Mouse (Mus musculus): Measurements from ENCODE around the gene Cyp2s1. TPM values are rescaled to one million over a fixed set of nuclear protein-coding genes. Genes with fewer than 3 reads are reported as not detected.

Cyp2s1 gene
- polyA plus RNA-seq (2012; rRNA removed) = 7.6 and 10.1 TPM in 2 replicates

GRCm38 (mm10) chr7:25816241-25816919 lies at the start of gene Cyp2s1:
Gene Cyp2s1, minus strand, starts transcription at chr7:25816913.
- no peak for DNase-seq
- WGBS = 3% methylated on average over 40 of the region's 40 CpGs
- Histone ChIP-seq H3K27me3 (ENCODE audit: control insufficient read depth, insufficient read depth, low read length) (peaks cover 2% of the 10 kb centered on the region; the same call in 1 of the 2 replicates), H3K27ac (ENCODE audit: insufficient read depth, low read length) (no peak within 1 kb of the TSS), H3K4me1 (ENCODE audit: control insufficient read depth, insufficient read depth, low read length) (no peaks in the 10 kb centered on the region; the same call in 1 of the 2 replicates), H3K4me3 (replicated peaks; ENCODE audit: insufficient read depth, low read depth, low read length) (peak within 1 kb of the TSS; percentile 25)
- TF ChIP-seq CTCF (IDR thresholded peaks at IDR 0.05; ENCODE audit: borderline replicate concordance, insufficient read depth, low read depth, low read length) = no peak
- no peak for TF ChIP-seq POLR2A (IDR thresholded peaks at IDR 0.05; ENCODE audit: borderline replicate concordance, insufficient read depth, low read length)

GRCm38 (mm10) chr7:25864861-25865260 lies 48.1 kb upstream of the Cyp2s1 start:
- WGBS = 23% methylated on average over 5 of the region's 5 CpGs
- H3K4me1 ChIP-seq (ENCODE audit: control insufficient read depth, insufficient read depth, low read length) = no peaks in the 10 kb centered on the region
- TF ChIP-seq POLR2A (IDR thresholded peaks at IDR 0.05; ENCODE audit: borderline replicate concordance, insufficient read depth, low read length) (no peak), CTCF (IDR thresholded peaks at IDR 0.05; ENCODE audit: borderline replicate concordance, insufficient read depth, low read depth, low read length) (no peak)

DNA sequence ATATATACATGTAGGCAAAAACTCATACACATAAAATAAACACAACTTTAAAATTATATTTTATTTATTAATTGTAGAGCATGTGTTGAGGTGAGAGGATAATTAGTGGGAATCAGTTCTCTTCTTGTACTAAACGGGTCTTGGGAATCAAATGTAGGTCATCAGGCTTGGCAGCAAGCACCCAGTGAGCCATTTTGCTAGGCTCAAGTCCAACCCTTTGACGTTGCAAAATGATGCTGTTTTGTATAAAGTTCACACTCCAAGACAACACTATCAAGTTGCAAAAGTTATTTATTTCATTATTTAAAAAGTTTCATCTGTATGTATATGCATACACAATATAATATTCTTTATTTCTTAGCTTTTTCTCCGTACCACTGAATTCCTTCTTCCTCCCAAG lies 47.0 kb upstream of the Cyp2s1 start:
- H3K4me1 ChIP-seq (ENCODE audit: control insufficient read depth, insufficient read depth, low read length) = no peaks in the 10 kb centered on the region
- TF ChIP-seq POLR2A (IDR thresholded peaks at IDR 0.05; ENCODE audit: borderline replicate concordance, insufficient read depth, low read length) (no peak), CTCF (IDR thresholded peaks at IDR 0.05; ENCODE audit: borderline replicate concordance, insufficient read depth, low read depth, low read length) (no peak)
- no peaks in the 10 kb centered on the region for H3K27me3 ChIP-seq (ENCODE audit: control insufficient read depth, insufficient read depth, low read length)
- no peak overlapping the region for H3K27ac ChIP-seq (ENCODE audit: insufficient read depth, low read length)
- DNase-seq = no peak
- 41% methylated on average over 3 of the region's 3 CpGs for WGBS
- H3K4me3 ChIP-seq (replicated peaks; ENCODE audit: insufficient read depth, low read depth, low read length) = no peak overlapping the region

More at GRCm38 (mm10) chr7:25864861-25865260, 48.1 kb upstream of the Cyp2s1 start:
- no peak for DNase-seq
- Histone ChIP-seq H3K4me3 (replicated peaks; ENCODE audit: insufficient read depth, low read depth, low read length) (no peak overlapping the region), H3K27me3 (ENCODE audit: control insufficient read depth, insufficient read depth, low read length) (no peaks in the 10 kb centered on the region), H3K27ac (ENCODE audit: insufficient read depth, low read length) (no peak overlapping the region)

DNA sequence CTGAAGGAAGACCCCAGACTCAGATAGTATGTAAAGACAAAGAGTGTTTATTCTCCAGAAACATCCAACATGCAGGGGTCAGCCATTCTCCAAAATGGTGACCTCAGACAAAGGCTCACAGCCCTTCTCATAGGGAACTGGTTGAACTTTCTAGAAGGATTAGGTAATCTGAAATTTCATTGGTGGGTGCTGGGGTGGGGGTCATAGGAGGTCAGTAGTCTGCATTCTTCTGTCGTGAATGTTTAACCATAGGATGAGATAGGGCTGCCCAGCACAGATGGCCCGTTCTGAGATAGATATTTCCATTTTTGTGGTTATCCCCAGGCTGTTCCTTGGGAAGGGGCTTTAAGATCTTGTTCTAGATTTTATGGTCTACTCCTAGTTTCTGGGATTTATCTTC lies 45.7 kb upstream of the Cyp2s1 start:
- no peak for DNase-seq
- no peak overlapping the region for H3K4me3 ChIP-seq (replicated peaks; ENCODE audit: insufficient read depth, low read depth, low read length)
- 77% methylated on average over 2 of the region's 2 CpGs for WGBS
- H3K4me1 ChIP-seq (ENCODE audit: control insufficient read depth, insufficient read depth, low read length) = no peaks in the 10 kb centered on the region
- TF ChIP-seq POLR2A (IDR thresholded peaks at IDR 0.05; ENCODE audit: borderline replicate concordance, insufficient read depth, low read length) (no peak), CTCF (IDR thresholded peaks at IDR 0.05; ENCODE audit: borderline replicate concordance, insufficient read depth, low read depth, low read length) (no peak)
- H3K27me3 ChIP-seq (ENCODE audit: control insufficient read depth, insufficient read depth, low read length) = no peaks in the 10 kb centered on the region
- no peak overlapping the region for H3K27ac ChIP-seq (ENCODE audit: insufficient read depth, low read length)

DNA sequence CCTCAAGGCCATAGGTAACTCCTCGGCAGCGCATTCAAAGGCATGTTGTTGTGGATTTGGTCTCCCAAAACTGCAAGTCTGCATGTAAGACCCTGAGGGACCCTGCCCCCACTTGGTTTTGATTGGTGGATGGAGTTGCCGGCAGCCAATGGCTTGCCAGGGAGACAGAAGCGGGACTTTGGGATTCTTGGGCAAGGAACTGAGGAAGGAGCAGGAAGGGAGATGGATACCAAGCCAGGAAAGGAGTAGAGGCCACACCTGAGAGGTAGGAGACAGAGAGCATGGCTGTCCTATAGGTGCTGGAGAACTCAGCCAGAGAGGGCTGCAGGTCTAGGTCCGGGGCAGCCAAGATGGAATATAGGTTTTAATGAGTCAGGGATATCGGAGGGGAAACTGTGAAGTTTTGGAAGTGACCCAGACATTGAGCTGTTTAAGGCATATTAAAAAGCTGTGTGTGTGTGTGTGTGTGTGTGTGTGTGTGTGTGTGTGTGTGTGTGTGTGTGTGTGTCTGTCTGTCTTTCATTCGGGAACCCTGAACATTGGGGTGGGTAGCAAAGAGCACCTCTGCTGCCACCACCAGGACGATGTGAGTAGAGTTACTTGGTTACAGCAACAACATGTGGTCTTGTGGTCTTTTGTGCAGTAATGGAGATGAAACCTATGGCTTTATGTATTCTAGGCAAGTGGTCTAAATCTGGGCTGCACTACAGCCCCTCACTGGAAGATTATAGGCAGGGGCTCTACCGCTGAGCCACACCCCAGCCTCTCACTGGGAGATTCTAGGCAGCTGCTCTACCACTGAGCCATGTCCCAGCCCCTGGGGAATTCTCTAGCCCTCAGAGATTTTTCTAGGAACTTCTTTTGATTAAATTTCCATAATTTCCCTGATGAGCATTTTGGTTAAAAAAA lies 43.5 kb upstream of the Cyp2s1 start:
- WGBS = 12% methylated on average over 9 of the region's 9 CpGs

DNA sequence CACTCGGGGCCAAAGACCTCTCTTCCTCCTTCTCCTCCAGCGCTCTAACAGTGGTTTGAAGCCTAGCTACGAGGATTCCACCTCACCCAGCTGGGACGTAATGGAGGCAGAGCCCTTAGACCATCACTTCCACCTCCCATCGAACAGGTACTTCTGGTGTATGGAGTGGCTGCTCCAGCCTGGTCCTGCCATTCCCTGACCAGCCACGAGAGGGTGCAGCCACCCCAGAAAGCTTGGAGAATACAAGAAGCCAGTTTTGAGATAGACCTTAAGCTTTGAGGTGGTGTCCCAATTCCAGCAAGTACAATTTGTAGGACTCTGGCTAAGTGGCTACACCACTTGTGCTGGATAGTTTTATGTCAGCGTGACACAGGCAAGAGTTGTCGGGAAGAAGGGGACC lies 38.4 kb upstream of the Cyp2s1 start:
- peak; percentile 10 to 29 for DNase-seq
- H3K27ac ChIP-seq (ENCODE audit: insufficient read depth, low read length) = no peak overlapping the region
- H3K27me3 ChIP-seq (ENCODE audit: control insufficient read depth, insufficient read depth, low read length) = no peaks in the 10 kb centered on the region
- TF ChIP-seq CTCF (IDR thresholded peaks at IDR 0.05; ENCODE audit: borderline replicate concordance, insufficient read depth, low read depth, low read length) (peak; percentile 54), POLR2A (IDR thresholded peaks at IDR 0.05; ENCODE audit: borderline replicate concordance, insufficient read depth, low read length) (no peak)
- no peak overlapping the region for H3K4me3 ChIP-seq (replicated peaks; ENCODE audit: insufficient read depth, low read depth, low read length)
- WGBS = 40% methylated on average over 8 of the region's 8 CpGs
- H3K4me1 ChIP-seq (ENCODE audit: control insufficient read depth, insufficient read depth, low read length) = no peaks in the 10 kb centered on the region

More for the DNA sequence above, 43.5 kb upstream of the Cyp2s1 start:
- H3K27ac ChIP-seq (ENCODE audit: insufficient read depth, low read length) = no peak overlapping the region
- H3K4me1 ChIP-seq (ENCODE audit: control insufficient read depth, insufficient read depth, low read length) = no peaks in the 10 kb centered on the region
- no peaks in the 10 kb centered on the region for H3K27me3 ChIP-seq (ENCODE audit: control insufficient read depth, insufficient read depth, low read length)
- DNase-seq = no peak
- H3K4me3 ChIP-seq (replicated peaks; ENCODE audit: insufficient read depth, low read depth, low read length) = no peak overlapping the region
- TF ChIP-seq POLR2A (IDR thresholded peaks at IDR 0.05; ENCODE audit: borderline replicate concordance, insufficient read depth, low read length) = no peak
- TF ChIP-seq CTCF (IDR thresholded peaks at IDR 0.05; ENCODE audit: borderline replicate concordance, insufficient read depth, low read depth, low read length) = no peak; the same call in 1 of the 2 replicates

DNA sequence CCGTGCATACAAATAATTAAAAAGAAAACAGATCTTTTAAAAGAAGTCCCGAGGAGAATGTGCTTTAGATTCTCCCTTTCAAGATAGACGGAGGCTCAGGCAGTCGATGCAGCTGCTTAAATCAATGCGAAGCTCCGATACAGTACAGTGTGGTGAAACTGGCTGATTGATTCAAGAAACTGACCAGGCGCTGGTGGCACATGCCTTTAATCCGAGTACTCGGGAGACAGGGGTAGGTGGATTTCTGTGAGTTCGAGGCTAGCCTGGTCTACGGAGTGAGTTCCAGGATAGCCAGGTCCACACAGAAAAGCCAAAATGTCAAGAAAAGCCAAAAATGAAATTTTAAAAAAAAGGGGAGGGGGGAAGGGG lies 31.7 kb upstream of the Cyp2s1 start:
- peak in 1 of 2 experiments; percentile 11 for DNase-seq
- Histone ChIP-seq H3K4me3 (replicated peaks; ENCODE audit: insufficient read depth, low read depth, low read length) (peak overlapping the region; percentile 73), H3K4me1 (ENCODE audit: control insufficient read depth, insufficient read depth, low read length) (no peaks in the 10 kb centered on the region), H3K27me3 (ENCODE audit: control insufficient read depth, insufficient read depth, low read length) (no peaks in the 10 kb centered on the region), H3K27ac (ENCODE audit: insufficient read depth, low read length) (no peak overlapping the region)
- WGBS = 17% methylated on average over 11 of the region's 11 CpGs
- TF ChIP-seq POLR2A (IDR thresholded peaks at IDR 0.05; ENCODE audit: borderline replicate concordance, insufficient read depth, low read length) (no peak), CTCF (IDR thresholded peaks at IDR 0.05; ENCODE audit: borderline replicate concordance, insufficient read depth, low read depth, low read length) (no peak)

All from cerebellum, adult 2 months (tissue).